Mouse (Mus musculus) neural tube, embryonic 14.5 days (tissue): ENCODE data around the gene Ssbp4. TPM values are rescaled to one million over a fixed set of nuclear protein-coding genes. Genes with fewer than 3 reads are reported as not detected.

Experiments used
- ATAC-seq: fragments of 200-750 bp; cut with Nextera tagmentation; 2 replicates; pipeline ENCODE4 v1.8.0; 2017; ENCODE audit warnings: low read depth, mild to moderate bottlenecking, moderate TSS enrichment, moderate library complexity
- H3K27ac ChIP-seq: fragments of 300-500 bp; sonication (generic); 2 replicates; pipeline ENCODE4 v1.5.1; 2014; ENCODE audit warnings: low read depth, mild to moderate bottlenecking, control low read depth, low read length, moderate library complexity, mixed read lengths
- H3K27me3 ChIP-seq: fragments of 300-500 bp; sonication (generic); 2 replicates; pipeline ENCODE4 v1.6.1; 2014; ENCODE audit warnings: low read length; ENCODE audit not compliant: control insufficient read depth, insufficient read depth
- H3K36me3 ChIP-seq: fragments of 300-500 bp; sonication (generic); 2 replicates; pipeline ENCODE4 v1.6.1; 2014; ENCODE audit warnings: low read length, mixed read lengths; ENCODE audit not compliant: control insufficient read depth, insufficient read depth
- H3K4me1 ChIP-seq: fragments of 300-500 bp; sonication (generic); 2 replicates; pipeline ENCODE4 v1.6.1; 2014; ENCODE audit warnings: low read length; ENCODE audit not compliant: control insufficient read depth, insufficient read depth
- H3K4me2 ChIP-seq: fragments of 300-500 bp; sonication (generic); 2 replicates; pipeline ENCODE4 v1.6.1; 2014; ENCODE audit warnings: mild to moderate bottlenecking, low read depth, low read length, control low read depth
- H3K4me3 ChIP-seq: fragments of 300-500 bp; sonication (generic); 2 replicates; pipeline ENCODE4 v1.5.1; 2014; ENCODE audit warnings: low read depth, low read length, control low read depth, mixed read lengths
- H3K9ac ChIP-seq: fragments of 300-500 bp; sonication (generic); replicated peaks from 2 replicates; pipeline ENCODE4 v1.6.1; 2014; ENCODE audit warnings: low read depth, mild to moderate bottlenecking, control low read depth, low read length, mixed read lengths
- H3K9me3 ChIP-seq: fragments of 300-500 bp; sonication (generic); 2 replicates; pipeline ENCODE4 v1.6.1; 2016; ENCODE audit warnings: low read length; ENCODE audit not compliant: control insufficient read depth
- WGBS: fragments of 180-500 bp; shearing (Covaris S2); extraction: QIAGEN DNeasy Blood & Tissue Kit; methylation state at CpG from one replicate; pipeline ENCODE4 v1.1.7; 2014; 5-methylcytosine and 5-hydroxymethylcytosine counted together
- polyA plus RNA-seq: library from polyadenylated mRNA; unstranded; fragments of >200 nt; fragmentation: Nextera tagmentation; extraction: Ambion mirVana; gene quantifications from 2 replicates; pipeline ENCODE4 v1.2.1, GENCODE M21; 2014

Gene Ssbp4
- polyA plus RNA-seq, 1 experiment from 2014 or later, result 240 TPM

- H3K4me2 ChIP-seq, result no peak overlapping the region
- H3K27ac ChIP-seq, result no peak overlapping the region
- WGBS, result 66% methylated on average over 8 of the region's 8 CpGs
- no peaks in the 10 kb centered on the region for H3K4me1 ChIP-seq
- H3K4me3 ChIP-seq, result no peak overlapping the region
- H3K27me3 ChIP-seq, result no peaks in the 10 kb centered on the region
- ATAC-seq, result no peak
- no peaks in the 10 kb centered on the region for H3K36me3 ChIP-seq
- H3K9ac ChIP-seq, result no peak overlapping the region
- H3K9me3 ChIP-seq, result no peaks in the 10 kb centered on the region
These were observed 28.2 kb upstream of the Ssbp4 start for GRCm38 (mm10) chr8:70636838-70637237.

- ATAC-seq, result no peak
- 82% methylated on average over 6 of the region's 6 CpGs for WGBS
- no peaks in the 10 kb centered on the region for H3K4me1 ChIP-seq
- no peak overlapping the region for H3K4me2 ChIP-seq
- no peak overlapping the region for H3K9ac ChIP-seq
- no peak overlapping the region for H3K27ac ChIP-seq
- H3K27me3 ChIP-seq, result peaks cover 4% of the 10 kb centered on the region; the same call in 1 of the 2 replicates
- no peak overlapping the region for H3K4me3 ChIP-seq
- no peaks in the 10 kb centered on the region for H3K36me3 ChIP-seq
- no peaks in the 10 kb centered on the region for H3K9me3 ChIP-seq
These were observed 26.9 kb upstream of the Ssbp4 start for GRCm38 (mm10) chr8:70635527-70635926.

GRCm38 (mm10) chr8:70634066-70634465 is 25.4 kb upstream of the Ssbp4 start:
- H3K36me3 ChIP-seq, result no peaks in the 10 kb centered on the region
- no peak for ATAC-seq
- no peak overlapping the region for H3K27ac ChIP-seq
- no peak overlapping the region for H3K4me3 ChIP-seq
- 0 out of 2 replicates have a peak, but pooled peaks cover 9% of the 10 kb centered on the region for H3K4me1 ChIP-seq
- no peaks in the 10 kb centered on the region for H3K9me3 ChIP-seq
- WGBS, result 63% methylated on average over 6 of the region's 6 CpGs
- H3K4me2 ChIP-seq, result no peak overlapping the region
- H3K9ac ChIP-seq, result no peak overlapping the region
- peaks cover 4% of the 10 kb centered on the region; the same call in 1 of the 2 replicates for H3K27me3 ChIP-seq

GRCm38 (mm10) chr8:70632346-70632892 is 23.7 kb upstream of the Ssbp4 start, which contains the start of gene Gdf15:
TSS of gene Gdf15 (minus strand) at chr8:70632456.
- H3K4me3 ChIP-seq, result no peak within 1 kb of the TSS
- H3K4me2 ChIP-seq, result no peak within 1 kb of the TSS

GRCm38 (mm10) chr8:70631436-70631835 is 22.8 kb upstream of the Ssbp4 start:
- Histone ChIP-seq H3K4me2 (no peak overlapping the region), H3K4me3 (no peak overlapping the region), H3K4me1 (0 out of 2 replicates have a peak, but pooled peaks cover 9% of the 10 kb centered on the region), H3K27me3 (peaks cover 4% of the 10 kb centered on the region; the same call in 1 of the 2 replicates), H3K9me3 (no peaks in the 10 kb centered on the region), H3K27ac (no peak overlapping the region), H3K36me3 (no peaks in the 10 kb centered on the region), H3K9ac (no peak overlapping the region)
- 17% methylated on average over 20 of the region's 24 CpGs for WGBS
- ATAC-seq, result no peak

More at GRCm38 (mm10) chr8:70632346-70632892, 23.7 kb upstream of the Ssbp4 start, which contains the start of gene Gdf15:
- WGBS, result 84% methylated on average over 6 of the region's 6 CpGs
- ATAC-seq, result no peak
- no peaks in the 10 kb centered on the region for H3K36me3 ChIP-seq
- H3K9ac ChIP-seq, result no peak within 1 kb of the TSS
- peaks cover 4% of the 10 kb centered on the region; the same call in 1 of the 2 replicates for H3K27me3 ChIP-seq
- 0 out of 2 replicates have a peak, but pooled peaks cover 9% of the 10 kb centered on the region for H3K4me1 ChIP-seq
- H3K9me3 ChIP-seq, result no peaks in the 10 kb centered on the region
- H3K27ac ChIP-seq, result no peak within 1 kb of the TSS

GRCm38 (mm10) chr8:70630532-70631381 is 22.1 kb upstream of the Ssbp4 start:
- H3K9ac ChIP-seq, result no peak overlapping the region
- no peaks in the 10 kb centered on the region for H3K36me3 ChIP-seq
- no peak overlapping the region for H3K4me2 ChIP-seq
- H3K4me3 ChIP-seq, result peak overlapping the region; percentile 38; the same call in 1 of the 2 replicates
- 13% methylated on average over 22 of the region's 22 CpGs for WGBS
- no peak overlapping the region for H3K27ac ChIP-seq
- H3K4me1 ChIP-seq, result 0 out of 2 replicates have a peak, but pooled peaks cover 9% of the 10 kb centered on the region
- ATAC-seq, result 0 out of 2 replicates have a peak, but pooled peaks have one; percentile 9
- H3K9me3 ChIP-seq, result no peaks in the 10 kb centered on the region
- H3K27me3 ChIP-seq, result peaks cover 4% of the 10 kb centered on the region; the same call in 1 of the 2 replicates

- under 1% methylated on average over 60 of the region's 60 CpGs for WGBS
- Histone ChIP-seq H3K36me3 (no peaks in the 10 kb centered on the region), H3K27me3 (peaks cover 4% of the 10 kb centered on the region; the same call in 1 of the 2 replicates), H3K4me3 (peak overlapping the region; percentile 38), H3K4me1 (0 out of 2 replicates have a peak, but pooled peaks cover 9% of the 10 kb centered on the region), H3K9ac (peak overlapping the region; percentile 59; the same call in 1 of the 2 replicates), H3K9me3 (no peaks in the 10 kb centered on the region), H3K4me2 (peak overlapping the region; percentile 61), H3K27ac (peak overlapping the region; percentile 74)
- peak; percentile 93 for ATAC-seq
These were observed 21.2 kb upstream of the Ssbp4 start for GRCm38 (mm10) chr8:70629574-70630531.

- ATAC-seq, result peak; percentile 2; the same call in 1 of the 2 replicates
- 55% methylated on average over 7 of the region's 7 CpGs for WGBS
- Histone ChIP-seq H3K9ac (peak overlapping the region; percentile 59; the same call in 1 of the 2 replicates), H3K9me3 (no peaks in the 10 kb centered on the region), H3K27me3 (peaks cover 4% of the 10 kb centered on the region; the same call in 1 of the 2 replicates), H3K4me3 (peak overlapping the region; percentile 38), H3K4me1 (0 out of 2 replicates have a peak, but pooled peaks cover 9% of the 10 kb centered on the region), H3K36me3 (no peaks in the 10 kb centered on the region), H3K27ac (peak overlapping the region; percentile 74; the same call in 1 of the 2 replicates), H3K4me2 (peak overlapping the region; percentile 61)
These were observed 20.4 kb upstream of the Ssbp4 start for GRCm38 (mm10) chr8:70628986-70629490.
